Mouse (Mus musculus) hindbrain, embryonic 13.5 days (tissue): ENCODE measurements at regions not wholly inside any gene's neighbourhood (a gene's known extent, or its start where the extent isn't known, plus 50 kb on each side); places are given as distances from the start of the nearest gene placed in this dataset.

Experiments used
- ATAC-seq: fragments of 200-750 bp; cut with Nextera tagmentation; 2 replicates; pipeline ENCODE4 v1.8.0; 2017; ENCODE audit warnings: moderate TSS enrichment; ENCODE audit not compliant: low FRiP score
- H3K27ac ChIP-seq: fragments of 300-500 bp; sonication (generic); 2 replicates; pipeline ENCODE4 v1.5.1; 2015; ENCODE audit warnings: inconsistent platforms, mild to moderate bottlenecking, moderate library complexity
- H3K27me3 ChIP-seq: fragments of 300-500 bp; sonication (generic); 2 replicates; pipeline ENCODE4 v1.6.1; 2015; ENCODE audit warnings: mild to moderate bottlenecking, inconsistent platforms
- H3K36me3 ChIP-seq: fragments of 300-500 bp; sonication (generic); 2 replicates; pipeline ENCODE4 v1.6.1; 2015; ENCODE audit warnings: mild to moderate bottlenecking, inconsistent platforms
- H3K4me1 ChIP-seq: fragments of 300-500 bp; sonication (generic); replicated peaks from 2 replicates; pipeline ENCODE4 v1.6.1; 2015; ENCODE audit warnings: inconsistent platforms
- H3K4me2 ChIP-seq: fragments of 300-500 bp; sonication (generic); 2 replicates; pipeline ENCODE4 v1.6.1; 2015; ENCODE audit warnings: inconsistent platforms, mild to moderate bottlenecking, moderate library complexity
- H3K4me3 ChIP-seq: fragments of 300-500 bp; sonication (generic); 2 replicates; pipeline ENCODE4 v1.5.1; 2015; ENCODE audit warnings: mild to moderate bottlenecking, inconsistent platforms
- H3K9ac ChIP-seq: fragments of 300-500 bp; sonication (generic); 2 replicates; pipeline ENCODE4 v1.6.1; 2015; ENCODE audit warnings: mild to moderate bottlenecking, inconsistent platforms
- H3K9me3 ChIP-seq: fragments of 300-500 bp; sonication (generic); 2 replicates; pipeline ENCODE4 v1.6.1; 2016; ENCODE audit warnings: inconsistent platforms
- WGBS: fragments of 180-500 bp; shearing (Covaris S2); methylation state at CpG from one replicate; pipeline ENCODE4 v1.1.7; 2015; 5-methylcytosine and 5-hydroxymethylcytosine counted together

DNA sequence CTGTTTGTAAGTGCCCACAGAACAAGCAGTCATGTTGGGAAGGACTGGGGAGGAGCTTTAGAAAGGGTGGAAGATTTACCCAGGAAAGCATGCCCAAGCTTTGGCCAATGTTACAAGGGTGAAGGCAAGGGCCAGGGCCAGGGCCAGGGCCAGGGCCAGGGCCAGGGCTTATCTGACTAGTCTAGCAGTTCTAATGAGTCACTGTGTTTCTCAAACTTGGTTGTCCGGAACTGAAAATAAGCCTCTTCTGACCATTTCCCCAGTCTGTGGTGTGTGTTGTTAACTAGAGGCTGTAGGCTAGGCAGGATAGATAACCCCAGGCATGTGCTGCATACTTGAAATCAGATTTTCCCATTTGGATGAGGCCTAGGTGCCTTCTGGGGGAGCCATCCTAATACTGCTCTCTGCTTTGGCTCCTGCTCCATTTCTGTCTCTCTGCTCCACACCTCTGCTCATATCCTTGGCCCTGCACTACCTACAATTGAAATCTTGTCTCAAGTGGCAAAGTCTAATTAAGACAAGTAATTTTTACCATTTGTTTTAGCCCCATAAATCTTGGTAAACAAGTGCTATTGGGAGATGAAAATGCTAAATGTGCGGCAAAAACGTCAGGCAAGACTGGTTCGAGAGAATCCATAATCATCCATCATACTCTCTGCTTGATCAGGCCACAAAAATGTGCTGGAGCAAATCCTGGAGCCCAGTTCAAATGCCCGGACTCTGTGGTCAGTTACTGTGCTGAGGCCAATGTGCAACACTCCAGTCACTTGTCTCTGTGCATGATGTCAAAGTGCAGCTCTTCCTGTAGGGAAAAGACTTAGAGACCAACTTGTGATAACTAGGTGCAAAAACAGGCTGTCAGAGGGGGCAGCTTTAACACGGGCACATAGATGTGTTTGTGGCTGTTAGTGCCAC, 137.7 kb downstream of the Erv3 start:
- peaks cover 32% of the 10 kb centered on the region for H3K9me3 ChIP-seq

DNA sequence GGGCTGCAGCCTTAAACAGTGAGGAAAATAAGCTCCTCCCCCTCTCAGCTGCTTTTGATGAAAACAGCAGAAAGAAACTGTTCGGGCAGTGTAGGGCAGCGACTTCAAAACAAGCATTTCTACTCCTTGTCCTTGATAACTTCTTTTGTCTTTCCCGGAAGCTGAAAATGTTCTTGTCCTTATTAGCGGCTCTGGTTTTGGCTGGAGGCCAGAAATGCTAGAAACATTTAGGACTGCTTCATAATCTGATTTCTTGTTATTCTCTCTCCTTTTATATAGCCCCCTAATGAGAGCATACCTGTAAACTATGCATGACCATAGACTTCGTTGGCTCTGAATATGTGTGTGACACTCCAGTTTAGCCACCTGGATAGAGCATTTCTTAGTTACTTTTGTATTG, 142.0 kb downstream of the Erv3 start:
- no peaks in the 10 kb centered on the region; the same call in 1 of the 2 replicates for H3K9me3 ChIP-seq
- no peaks in the 10 kb centered on the region for H3K36me3 ChIP-seq
- no peak for ATAC-seq
- H3K27ac ChIP-seq: no peak overlapping the region
- H3K4me2 ChIP-seq: no peak overlapping the region
- 88% methylated on average over 5 of the region's 5 CpGs for WGBS
- no peak overlapping the region for H3K4me3 ChIP-seq
- H3K27me3 ChIP-seq: no peaks in the 10 kb centered on the region
- no peak overlapping the region for H3K9ac ChIP-seq
- no peaks in the 10 kb centered on the region for H3K4me1 ChIP-seq

More for the DNA sequence above, 137.7 kb downstream of the Erv3 start:
- H3K4me1 ChIP-seq: no peaks in the 10 kb centered on the region
- no peak overlapping the region for H3K4me2 ChIP-seq
- WGBS: 87% methylated on average over 6 of the region's 6 CpGs
- H3K9ac ChIP-seq: no peak overlapping the region
- no peaks in the 10 kb centered on the region for H3K27me3 ChIP-seq
- no peak overlapping the region for H3K27ac ChIP-seq
- ATAC-seq: no peak
- H3K36me3 ChIP-seq: 0 out of 2 replicates have a peak, but pooled peaks cover 5% of the 10 kb centered on the region
- H3K4me3 ChIP-seq: no peak overlapping the region

DNA sequence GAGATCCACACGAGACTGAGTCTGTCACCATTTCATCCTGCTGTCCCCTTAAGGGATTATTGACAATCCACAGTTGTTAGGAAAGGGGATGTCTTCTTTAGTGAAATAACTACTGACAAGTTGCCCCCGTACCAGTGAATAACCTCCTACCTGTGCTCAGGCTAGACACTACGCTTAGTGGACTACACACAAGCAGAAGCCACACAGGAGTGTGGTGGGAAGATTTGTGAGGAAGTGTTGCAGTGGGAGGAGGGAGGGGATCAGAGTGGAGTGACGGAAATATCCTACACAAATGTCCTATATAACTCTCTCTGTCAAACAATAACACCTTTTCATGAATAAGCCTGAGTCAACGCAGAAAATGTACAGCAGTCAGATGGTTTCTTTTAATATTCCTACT, 142.7 kb downstream of the Erv3 start:
- Histone ChIP-seq H3K27me3 (no peaks in the 10 kb centered on the region), H3K4me1 (no peaks in the 10 kb centered on the region), H3K4me3 (no peak overlapping the region), H3K9me3 (no peaks in the 10 kb centered on the region; the same call in 1 of the 2 replicates), H3K36me3 (no peaks in the 10 kb centered on the region), H3K4me2 (no peak overlapping the region), H3K27ac (no peak overlapping the region), H3K9ac (no peak overlapping the region)
- WGBS: 89% methylated on average over 5 of the region's 5 CpGs
- no peak for ATAC-seq

DNA sequence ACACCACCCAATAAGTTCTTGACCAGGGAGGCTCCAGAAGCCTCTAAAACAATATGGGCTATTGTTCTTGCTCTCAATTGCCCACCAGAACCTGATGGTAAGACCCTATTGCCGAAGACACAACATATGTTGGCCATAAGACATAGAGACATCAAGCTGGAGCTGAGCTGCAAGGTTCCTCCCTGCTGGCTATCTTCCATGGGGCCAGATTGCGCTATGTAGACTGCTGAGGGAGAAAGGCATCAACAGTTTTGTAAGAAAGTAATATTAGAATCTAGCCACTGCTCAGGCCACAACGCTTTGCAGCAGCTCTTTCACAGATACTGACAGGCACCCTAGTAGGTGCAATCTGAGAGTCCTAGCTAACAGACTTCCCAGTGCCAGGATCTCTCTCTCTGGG, 144.2 kb downstream of the Erv3 start:
- H3K4me3 ChIP-seq: no peak overlapping the region
- H3K27ac ChIP-seq: no peak overlapping the region
- H3K27me3 ChIP-seq: no peaks in the 10 kb centered on the region
- no peak overlapping the region for H3K9ac ChIP-seq
- H3K4me2 ChIP-seq: no peak overlapping the region
- H3K36me3 ChIP-seq: no peaks in the 10 kb centered on the region
- no peaks in the 10 kb centered on the region for H3K9me3 ChIP-seq
- 94% methylated on average over 3 of the region's 3 CpGs for WGBS
- no peaks in the 10 kb centered on the region for H3K4me1 ChIP-seq
- ATAC-seq: no peak

GRCm38 (mm10) chr2:131711886-131712285, 147.7 kb downstream of the Erv3 start:
- H3K27ac ChIP-seq: no peak overlapping the region
- no peak overlapping the region for H3K4me3 ChIP-seq
- H3K36me3 ChIP-seq: no peaks in the 10 kb centered on the region
- no peaks in the 10 kb centered on the region for H3K9me3 ChIP-seq
- H3K9ac ChIP-seq: no peak overlapping the region
- H3K4me1 ChIP-seq: no peaks in the 10 kb centered on the region
- H3K27me3 ChIP-seq: no peaks in the 10 kb centered on the region
- no peak overlapping the region for H3K4me2 ChIP-seq
- ATAC-seq: no peak

DNA sequence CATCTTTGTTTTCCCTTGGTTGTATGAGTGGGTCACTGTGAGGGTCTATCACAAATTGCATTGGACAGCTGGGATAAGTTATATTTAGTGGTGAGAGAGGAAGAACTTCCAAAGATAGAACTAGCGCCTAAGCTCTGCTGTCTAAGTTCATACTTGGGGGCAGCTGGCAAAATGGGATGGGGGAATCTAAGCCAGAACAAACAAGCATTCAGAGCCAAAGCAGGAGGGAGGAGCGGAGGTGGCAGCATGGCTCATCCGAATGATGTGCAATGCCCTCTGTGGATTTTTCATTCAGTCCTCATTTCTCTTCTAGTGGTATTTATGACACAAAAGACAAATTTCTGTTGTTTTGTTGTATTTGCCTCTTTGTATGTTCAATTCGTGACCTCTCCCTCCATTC, 144.5 kb upstream of the Adra1d start:
- Histone ChIP-seq H3K27me3 (no peaks in the 10 kb centered on the region), H3K4me3 (no peak overlapping the region), H3K9ac (no peak overlapping the region), H3K4me1 (no peaks in the 10 kb centered on the region), H3K36me3 (no peaks in the 10 kb centered on the region), H3K4me2 (no peak overlapping the region), H3K27ac (no peak overlapping the region), H3K9me3 (no peaks in the 10 kb centered on the region)
- ATAC-seq: no peak
- 81% methylated on average over 4 of the region's 4 CpGs for WGBS

DNA sequence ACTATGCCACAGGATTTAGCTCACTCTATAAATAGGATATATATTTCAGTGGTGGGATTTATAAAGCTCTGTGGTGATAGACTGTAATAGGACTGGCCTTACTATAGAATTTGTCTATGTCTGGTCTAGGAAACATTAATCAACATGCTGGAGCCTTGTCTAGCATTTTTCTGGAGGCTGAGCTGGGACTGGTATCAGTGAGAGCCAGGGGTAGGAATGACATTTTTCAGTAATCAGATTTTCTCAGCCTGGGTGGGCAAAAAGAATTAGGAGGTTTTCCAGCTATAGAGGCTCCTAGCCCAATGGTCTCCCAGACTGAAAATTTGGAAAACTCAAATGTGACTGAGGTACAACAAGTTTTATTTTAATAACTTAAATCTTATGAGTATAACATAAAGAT, 142.3 kb upstream of the Adra1d start:
- no peak for ATAC-seq
- H3K9me3 ChIP-seq: no peaks in the 10 kb centered on the region
- no peaks in the 10 kb centered on the region for H3K4me1 ChIP-seq
- H3K27ac ChIP-seq: no peak overlapping the region
- H3K9ac ChIP-seq: no peak overlapping the region
- no peaks in the 10 kb centered on the region for H3K36me3 ChIP-seq
- no peaks in the 10 kb centered on the region for H3K27me3 ChIP-seq
- H3K4me2 ChIP-seq: no peak overlapping the region
- H3K4me3 ChIP-seq: no peak overlapping the region

GRCm38 (mm10) chr2:131702146-131702545, 140.1 kb upstream of the Adra1d start:
- H3K4me2 ChIP-seq: no peak overlapping the region
- H3K9me3 ChIP-seq: no peaks in the 10 kb centered on the region
- no peaks in the 10 kb centered on the region for H3K4me1 ChIP-seq
- ATAC-seq: no peak
- WGBS: 74% methylated on average over 4 of the region's 4 CpGs
- H3K4me3 ChIP-seq: no peak overlapping the region
- no peak overlapping the region for H3K9ac ChIP-seq
- no peaks in the 10 kb centered on the region for H3K36me3 ChIP-seq
- H3K27me3 ChIP-seq: no peaks in the 10 kb centered on the region
- no peak overlapping the region for H3K27ac ChIP-seq

- no peaks in the 10 kb centered on the region for H3K4me1 ChIP-seq
- H3K4me3 ChIP-seq: no peak overlapping the region
- H3K27me3 ChIP-seq: no peaks in the 10 kb centered on the region
- H3K27ac ChIP-seq: no peak overlapping the region
- WGBS: 84% methylated on average over 3 of the region's 3 CpGs
- no peaks in the 10 kb centered on the region for H3K9me3 ChIP-seq
- H3K9ac ChIP-seq: no peak overlapping the region
- no peak overlapping the region for H3K4me2 ChIP-seq
- no peak for ATAC-seq
- H3K36me3 ChIP-seq: no peaks in the 10 kb centered on the region
Measured at GRCm38 (mm10) chr2:131699798-131700197, 137.7 kb upstream of the Adra1d start.

GRCm38 (mm10) chr2:131698008-131698965, 136.2 kb upstream of the Adra1d start:
- H3K4me3 ChIP-seq: no peak overlapping the region
- WGBS: 93% methylated on average over 5 of the region's 5 CpGs
- H3K9ac ChIP-seq: no peak overlapping the region
- no peaks in the 10 kb centered on the region for H3K9me3 ChIP-seq
- H3K27ac ChIP-seq: no peak overlapping the region
- H3K4me1 ChIP-seq: no peaks in the 10 kb centered on the region
- no peaks in the 10 kb centered on the region for H3K27me3 ChIP-seq
- ATAC-seq: no peak
- H3K36me3 ChIP-seq: no peaks in the 10 kb centered on the region
- H3K4me2 ChIP-seq: no peak overlapping the region

GRCm38 (mm10) chr2:131696307-131696706, 134.2 kb upstream of the Adra1d start:
- H3K4me1 ChIP-seq: no peaks in the 10 kb centered on the region
- no peaks in the 10 kb centered on the region for H3K36me3 ChIP-seq
- ATAC-seq: no peak
- no peak overlapping the region for H3K4me2 ChIP-seq
- H3K27ac ChIP-seq: no peak overlapping the region
- no peaks in the 10 kb centered on the region for H3K27me3 ChIP-seq
- H3K4me3 ChIP-seq: no peak overlapping the region
- no peaks in the 10 kb centered on the region for H3K9me3 ChIP-seq
- 73% methylated on average over 3 of the region's 3 CpGs for WGBS
- no peak overlapping the region for H3K9ac ChIP-seq

DNA sequence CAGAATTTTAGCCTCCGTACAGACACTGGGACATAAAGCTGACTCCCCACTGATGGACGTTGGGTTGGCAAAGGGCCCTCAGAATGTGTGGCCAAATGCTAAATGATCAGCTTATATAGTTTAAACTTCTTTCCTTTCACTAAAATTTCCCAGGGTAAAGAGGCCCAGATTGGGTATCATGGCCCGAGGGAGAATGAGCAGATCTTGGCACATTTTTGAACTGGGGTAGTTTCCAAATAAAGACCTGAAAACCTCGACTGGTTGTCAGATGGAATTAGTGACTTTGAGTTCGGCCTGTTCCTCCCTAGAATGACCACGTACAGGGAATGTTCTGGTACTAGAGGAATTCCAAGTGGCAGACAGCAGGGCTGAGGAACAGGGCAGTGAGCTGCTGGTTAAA, 127.9 kb upstream of the Adra1d start:
- H3K4me3 ChIP-seq: no peak overlapping the region
- H3K27me3 ChIP-seq: no peaks in the 10 kb centered on the region
- WGBS: 84% methylated on average over 6 of the region's 6 CpGs

More for the DNA sequence above, 127.9 kb upstream of the Adra1d start:
- Histone ChIP-seq H3K4me2 (no peak overlapping the region), H3K4me1 (no peaks in the 10 kb centered on the region), H3K36me3 (no peaks in the 10 kb centered on the region), H3K27ac (no peak overlapping the region), H3K9me3 (no peaks in the 10 kb centered on the region), H3K9ac (no peak overlapping the region)
- no peak for ATAC-seq
